8 mouse cellular contexts compared by ENCODE assay signal in genomic region chr8:70839408-70840351, GRCm38 (mm10). TPM values are rescaled to one million over a fixed set of nuclear protein-coding genes. Genes with fewer than 3 reads are reported as not detected.
A peak's percentile ranks its signal among the peaks of the same experiment; 100 is the strongest.
DNase-seq lines count a peak whose midpoint lies in the region; ATAC-seq and TF ChIP-seq lines count a peak whose summit lies in the region.

Gene Arrdc2 (minus strand): TSS chr8:70839720.

- peak within 1 kb of the TSS; percentile 91 for H3K27ac ChIP-seq in MEL (ENCODE audit: control insufficient read depth, low read depth, low read length)
- H3K27ac ChIP-seq in cerebellum, adult 2 months (ENCODE audit: insufficient read depth, low read length) = peak within 1 kb of the TSS; percentile 54
- peak within 1 kb of the TSS; percentile 96 for H3K27ac ChIP-seq in forebrain, postnatal 0 days (ENCODE audit: low read depth, low read length)
- peak within 1 kb of the TSS; percentile 91 for H3K27ac ChIP-seq in lung, embryonic 15.5 days

- H3K79me2 ChIP-seq in MEL (ENCODE audit: control insufficient read depth, insufficient read depth, low read length, poor library complexity) = no peaks in the 10 kb centered on the region; the same call in 1 of the 2 replicates

- no peak for TF ChIP-seq EP300 in MEL (IDR thresholded peaks at IDR 0.05; ENCODE audit: low read depth in 1 of 2, low read length in 2 of 2)

- peak; percentile 95 to 99 for TF ChIP-seq POLR2A in MEL (IDR thresholded peaks at IDR 0.05; ENCODE audit: control insufficient read depth in 1 of 2, insufficient read depth in 1 of 2, low read depth in 1 of 2, low read length in 2 of 2, poor library complexity in 1 of 2)
- peak; percentile 85 for TF ChIP-seq POLR2A in cerebellum, adult 2 months (IDR thresholded peaks at IDR 0.05; ENCODE audit: borderline replicate concordance, insufficient read depth, low read length)

- no peak for TF ChIP-seq CTCF in MEL (IDR thresholded peaks at IDR 0.05 in 2 of 3, conservative IDR thresholded peaks at IDR 0.05 in 1 of 3; ENCODE audit: control insufficient read depth in 1 of 3, insufficient read depth in 1 of 3, low read depth in 2 of 3, low read length in 3 of 3, poor library complexity in 1 of 3, severe bottlenecking in 1 of 3)
- TF ChIP-seq CTCF in cerebellum, adult 2 months (IDR thresholded peaks at IDR 0.05; ENCODE audit: borderline replicate concordance, insufficient read depth, low read depth, low read length) = no peak
- no peak for TF ChIP-seq CTCF in forebrain, postnatal 0 days (IDR thresholded peaks at IDR 0.05; ENCODE audit: low read depth)

- TF ChIP-seq RAD21 in MEL (IDR thresholded peaks at IDR 0.05; ENCODE audit: low read depth, low read length) = no peak

- peak within 1 kb of the TSS; percentile 70 for H3K4me2 ChIP-seq in forebrain, postnatal 0 days (ENCODE audit: low read depth)
- peak within 1 kb of the TSS; percentile 89 for H3K4me2 ChIP-seq in lung, embryonic 15.5 days

- H3K9me3 ChIP-seq in MEL (replicated peaks; ENCODE audit: insufficient read depth, low read length) = no peaks in the 10 kb centered on the region
- H3K9me3 ChIP-seq in forebrain, postnatal 0 days (ENCODE audit: low read length) = no peaks in the 10 kb centered on the region
- no peaks in the 10 kb centered on the region for H3K9me3 ChIP-seq in lung, embryonic 15.5 days

- peaks cover 0 to 11% of the 10 kb centered on the region in 2 experiments; a peak in 2 of 4 replicates for H3K36me3 ChIP-seq in MEL (ENCODE audit: control insufficient read depth in 1 of 2, insufficient read depth in 2 of 2, low read length in 2 of 2)
- H3K36me3 ChIP-seq in forebrain, postnatal 0 days (ENCODE audit: insufficient read depth) = peaks cover 2% of the 10 kb centered on the region; the same call in 1 of the 2 replicates
- H3K36me3 ChIP-seq in lung, embryonic 15.5 days = no peaks in the 10 kb centered on the region

- no peaks in the 10 kb centered on the region for H3K27me3 ChIP-seq in MEL (ENCODE audit: control insufficient read depth in 1 of 2, insufficient read depth in 2 of 2, low read length in 2 of 2)
- no peaks in the 10 kb centered on the region for H3K27me3 ChIP-seq in cerebellum, adult 2 months (ENCODE audit: control insufficient read depth, insufficient read depth, low read length)
- H3K27me3 ChIP-seq in forebrain, postnatal 0 days (ENCODE audit: insufficient read depth, low read length) = no peaks in the 10 kb centered on the region
- no peaks in the 10 kb centered on the region for H3K27me3 ChIP-seq in lung, embryonic 15.5 days

- peak; percentile 97 for ATAC-seq in forebrain, postnatal 0 days
- peak; percentile 97 for ATAC-seq in lung, embryonic 15.5 days (ENCODE audit: borderline replicate concordance, extremely low read depth, low FRiP score, low TSS enrichment)

- peak; percentile 100 for DNase-seq in MEL (ENCODE audit: low read depth, low spot score)
- peak; percentile 96 to 99 for DNase-seq in cerebellum, adult 2 months
- DNase-seq in forebrain, postnatal 0 days = peak; percentile 99
- DNase-seq in heart, postnatal 4 days = peak; percentile 99
- peak; percentile 99 to 100 for DNase-seq in layer of hippocampus, adult 8-10 months (ENCODE audit: low spot score in 2 of 2)
- DNase-seq in ovary, adult 18-20 months (ENCODE audit: low spot score) = peak; percentile 100
- DNase-seq in thymus, postnatal 0 days (ENCODE audit: low spot score) = peak; percentile 100

- peaks cover 0 to 7% of the 10 kb centered on the region in 2 experiments; a peak in 1 of 4 replicates for H3K4me1 ChIP-seq in MEL (ENCODE audit: control insufficient read depth in 1 of 2, insufficient read depth in 2 of 2, low read length in 2 of 2)
- peaks cover 5% of the 10 kb centered on the region for H3K4me1 ChIP-seq in cerebellum, adult 2 months (ENCODE audit: control insufficient read depth, insufficient read depth, low read length)
- no peaks in the 10 kb centered on the region for H3K4me1 ChIP-seq in forebrain, postnatal 0 days (ENCODE audit: insufficient read depth)
- peaks cover 16% of the 10 kb centered on the region for H3K4me1 ChIP-seq in lung, embryonic 15.5 days

- WGBS in cerebellum, adult 2 months = 3% methylated on average over 55 of the region's 55 CpGs
- 3% methylated on average over 55 of the region's 55 CpGs for WGBS in forebrain, postnatal 0 days
- WGBS in lung, embryonic 15.5 days = 1% methylated on average over 55 of the region's 55 CpGs

- H3K9ac ChIP-seq in MEL (ENCODE audit: control insufficient read depth, low read depth, low read length, poor library complexity, severe bottlenecking) = peak within 1 kb of the TSS; percentile 87
- peak within 1 kb of the TSS; percentile 77 for H3K9ac ChIP-seq in forebrain, postnatal 0 days
- peak within 1 kb of the TSS; percentile 77 for H3K9ac ChIP-seq in lung, embryonic 15.5 days

- peak within 1 kb of the TSS; percentile 65 to 73 for H3K4me3 ChIP-seq in MEL (ENCODE audit: control insufficient read depth in 1 of 2, insufficient read depth in 1 of 2, low read depth in 2 of 2, low read length in 2 of 2)
- peak within 1 kb of the TSS; percentile 55 for H3K4me3 ChIP-seq in cerebellum, adult 2 months (replicated peaks; ENCODE audit: insufficient read depth, low read depth, low read length)
- peak within 1 kb of the TSS; percentile 62 for H3K4me3 ChIP-seq in forebrain, postnatal 0 days (ENCODE audit: low read depth, low read length)
- peak within 1 kb of the TSS; percentile 77 for H3K4me3 ChIP-seq in lung, embryonic 15.5 days

TF ChIP-seq in MEL, 35 proteins besides CTCF, POLR2A, EP300 and RAD21:
- peak; percentile 84; the same call in 1 of the 2 replicates for TF ChIP-seq POLR2AphosphoS5 (IDR thresholded peaks at IDR 0.05; ENCODE audit: borderline replicate concordance, low read depth, low read length)
- TF ChIP-seq HCFC1 (IDR thresholded peaks at IDR 0.05; ENCODE audit: low read depth, low read length) = peak; percentile 78
- no peak for TF ChIP-seq SMC3 (IDR thresholded peaks at IDR 0.05; ENCODE audit: low read depth, low read length)
- TF ChIP-seq NELFE (IDR thresholded peaks at IDR 0.05; ENCODE audit: low read depth, low read length) = peak; percentile 100
- TF ChIP-seq TAL1 (IDR thresholded peaks at IDR 0.05; ENCODE audit: low read length) = no peak
- no peak for TF ChIP-seq CHD2 (IDR thresholded peaks at IDR 0.05; ENCODE audit: low read length)
- TF ChIP-seq MAX (IDR thresholded peaks at IDR 0.05; ENCODE audit: low read length) = no peak; the same call in 1 of the 2 replicates
- no peak for TF ChIP-seq MAFK (IDR thresholded peaks at IDR 0.05; ENCODE audit: borderline replicate concordance, low read depth, low read length)
- no peak for TF ChIP-seq UBTF (IDR thresholded peaks at IDR 0.05; ENCODE audit: borderline replicate concordance, insufficient read depth, low read depth, low read length)
- peak; percentile 82 for TF ChIP-seq MAZ (IDR thresholded peaks at IDR 0.05; ENCODE audit: low read depth, low read length)
- no peak for TF ChIP-seq E2F4 (IDR thresholded peaks at IDR 0.05; ENCODE audit: borderline replicate concordance, low read depth, low read length)
- TF ChIP-seq RCOR1 (IDR thresholded peaks at IDR 0.05; ENCODE audit: low read depth, low read length) = no peak
- TF ChIP-seq MXI1 (IDR thresholded peaks at IDR 0.05; ENCODE audit: low read depth, low read length) = peak; percentile 86
- TF ChIP-seq JUND (IDR thresholded peaks at IDR 0.05; ENCODE audit: low read depth, low read length) = no peak
- peak; percentile 95 for TF ChIP-seq ZNF384 (IDR thresholded peaks at IDR 0.05; ENCODE audit: low read depth, low read length)
- peak; percentile 60 for TF ChIP-seq TCF12 (IDR thresholded peaks at IDR 0.05; ENCODE audit: low read depth, low read length)
- TF ChIP-seq KAT2A (conservative IDR thresholded peaks at IDR 0.05; ENCODE audit: low read depth, low read length) = no peak; the same call in 1 of the 2 replicates
- peak; percentile 43 for TF ChIP-seq ETS1 (IDR thresholded peaks at IDR 0.05; ENCODE audit: low read depth, low read length)
- TF ChIP-seq GABPA (IDR thresholded peaks at IDR 0.05; ENCODE audit: low read depth, low read length) = no peak
- TF ChIP-seq TBP (IDR thresholded peaks at IDR 0.05; ENCODE audit: low read depth, low read length) = peak; percentile 99
- peak; percentile 98 for TF ChIP-seq POLR2AphosphoS2 (IDR thresholded peaks at IDR 0.05; ENCODE audit: low read length)
- TF ChIP-seq MYB (IDR thresholded peaks at IDR 0.05; ENCODE audit: low read depth, low read length) = no peak
- peak; percentile 96 for TF ChIP-seq ELF1 (IDR thresholded peaks at IDR 0.05; ENCODE audit: low read depth, low read length)
- TF ChIP-seq SIN3A (IDR thresholded peaks at IDR 0.05; ENCODE audit: low read length) = peak; percentile 89
- no peak for TF ChIP-seq USF2 (IDR thresholded peaks at IDR 0.05; ENCODE audit: borderline replicate concordance in 1 of 2, insufficient read depth in 1 of 2, low read depth in 1 of 2, low read length in 2 of 2)
- TF ChIP-seq ZMIZ1 (IDR thresholded peaks at IDR 0.05; ENCODE audit: low read depth, low read length) = peak; percentile 100
- TF ChIP-seq BHLHE40 (IDR thresholded peaks at IDR 0.05; ENCODE audit: borderline replicate concordance, low read depth, low read length) = no peak
- 0 out of 2 replicates have a peak, but pooled peaks have one; percentile 18 for TF ChIP-seq USF1 (IDR thresholded peaks at IDR 0.05; ENCODE audit: low read depth, low read length)
- no peak for TF ChIP-seq ZKSCAN1 (IDR thresholded peaks at IDR 0.05; ENCODE audit: low read depth, low read length)
- TF ChIP-seq CHD1 (IDR thresholded peaks at IDR 0.05; ENCODE audit: low read depth, low read length) = no peak
- TF ChIP-seq NRF1 (IDR thresholded peaks at IDR 0.05; ENCODE audit: insufficient read depth, low read depth, low read length, poor library complexity, severe bottlenecking) = 0 out of 2 replicates have a peak, but pooled peaks have one; percentile 6

RNA-seq across cellular contexts. Expression of gene Arrdc2, which starts in this region (rescaled TPM):
- total RNA-seq in MEL (2012; rRNA removed) = 10.0 and 13.1 TPM in 2 replicates
- 10 to 100 TPM in 1 of 2 experiments, not detected in 1; 22.5 TPM for polyA plus RNA-seq in MEL (2012; ENCODE audit: insufficient read depth in 1 of 2, insufficient read length in 2 of 2, low read depth in 1 of 2, low replicate concordance in 2 of 2, missing spikeins in 1 of 2)
- polyA plus RNA-seq in cerebellum, adult 2 months (2012; rRNA removed) = 33.1 and 34.0 TPM in 2 replicates
- 15.4 and 25.9 TPM in 2 replicates for total RNA-seq in forebrain, postnatal 0 days (2014; rRNA removed)
- polyA plus RNA-seq in forebrain, postnatal 0 days (2015; fragmentation: Nextera tagmentation; extraction: Ambion mirVana) = 5.6 and 7.1 TPM in 2 replicates
- total RNA-seq in heart, postnatal 4 days (2021) = 1 to 10 TPM; 5.1 to 7.5 TPM
- 10 to 100 TPM; 14.8 to 25.8 (median 21.3) TPM for total RNA-seq in layer of hippocampus, adult 8-10 months (2022)
- polyA plus RNA-seq in lung, embryonic 15.5 days (2015; fragmentation: Nextera tagmentation; extraction: Ambion mirVana) = 4.5 and 5.5 TPM in 2 replicates
- polyA plus RNA-seq in thymus, postnatal 0 days (2015; fragmentation: Nextera tagmentation; extraction: Ambion mirVana) = 11.0 and 11.4 TPM in 2 replicates

Comparison
In these comparisons a context has a peak if more than half of its experiments do, and no peak if none do; other contexts are left out.
1. Peak in every context shown above with its lines: DNase-seq, ATAC-seq, H3K4me3 ChIP-seq and H3K27ac ChIP-seq.